Mouse (Mus musculus) stomach, postnatal 0 days (tissue): ENCODE results near the gene Prkcb. TPM values are rescaled to one million over a fixed set of nuclear protein-coding genes. Genes with fewer than 3 reads are reported as not detected.
A peak's percentile ranks its signal among the peaks of the same experiment; 100 is the strongest.

ENCODE experiments used
- ATAC-seq: fragments of 200-750 bp; cut with Nextera tagmentation; 2 replicates; pipeline ENCODE4 v1.8.0; 2017; ENCODE audit not compliant: low FRiP score, low TSS enrichment
- DNase-seq: peaks from one replicate; pipeline ENCODE4 v3.0.0-alpha.2; 2016; ENCODE audit warnings: low spot score
- H3K27ac ChIP-seq: fragments of 300-500 bp; sonication (generic); replicated peaks from 2 replicates; pipeline ENCODE4 v1.5.1; 2014; ENCODE audit warnings: mild to moderate bottlenecking, control low read depth
- H3K27me3 ChIP-seq: fragments of 300-500 bp; sonication (generic); 2 replicates; pipeline ENCODE4 v1.6.1; 2014; ENCODE audit warnings: low read length; ENCODE audit not compliant: control insufficient read depth, insufficient read depth
- H3K36me3 ChIP-seq: fragments of 300-500 bp; sonication (generic); 2 replicates; pipeline ENCODE4 v1.6.1; 2014; ENCODE audit warnings: low read length, mixed read lengths; ENCODE audit not compliant: control insufficient read depth, insufficient read depth
- H3K4me1 ChIP-seq: fragments of 300-500 bp; sonication (generic); replicated peaks from 2 replicates; pipeline ENCODE4 v1.6.1; 2014; ENCODE audit warnings: antibody characterized with exemption; ENCODE audit not compliant: control insufficient read depth, insufficient read depth
- H3K4me2 ChIP-seq: fragments of 300-500 bp; sonication (generic); replicated peaks from 2 replicates; pipeline ENCODE4 v1.6.1; 2014; ENCODE audit warnings: low read depth, mild to moderate bottlenecking, control low read depth, moderate library complexity
- H3K4me3 ChIP-seq: fragments of 300-500 bp; sonication (generic); 2 replicates; pipeline ENCODE4 v1.5.1; 2014; ENCODE audit warnings: low read depth, low read length, control low read depth
- H3K9ac ChIP-seq: fragments of 300-500 bp; sonication (generic); 2 replicates; pipeline ENCODE4 v1.6.1; 2014; ENCODE audit warnings: mild to moderate bottlenecking, low read length, control low read depth, mixed read lengths
- H3K9me3 ChIP-seq: fragments of 300-500 bp; sonication (generic); 2 replicates; pipeline ENCODE4 v1.6.1; 2016; ENCODE audit warnings: low read length; ENCODE audit not compliant: control insufficient read depth
- CTCF ChIP-seq: IDR thresholded peaks from 2 replicates; pipeline ENCODE4 v1.5.1; 2016; ENCODE audit warnings: antibody characterized with exemption, low read depth, mild to moderate bottlenecking, moderate library complexity
- EP300 ChIP-seq: optimal IDR thresholded peaks from 2 replicates; pipeline ENCODE3; 2016; ENCODE audit warnings: antibody characterized with exemption
- WGBS: fragments of 180-500 bp; shearing (Covaris S2); extraction: QIAGEN DNeasy Blood & Tissue Kit; methylation state at CpG from one replicate; pipeline ENCODE4 v1.1.7; 2014; 5-methylcytosine and 5-hydroxymethylcytosine counted together
- polyA plus RNA-seq: library from polyadenylated mRNA; unstranded; fragments of >200 nt; fragmentation: Nextera tagmentation; extraction: Ambion mirVana; gene quantifications from 2 replicates; pipeline ENCODE4 v1.2.1, GENCODE M21; 2015

The Prkcb gene
- polyA plus RNA-seq, 1 experiment from 2014 or later, result 7.9 TPM

GRCm38 (mm10) chr7:122319566-122319965 is 31.0 kb downstream of the Prkcb start:
- 65% methylated on average over 9 of the region's 9 CpGs for WGBS
- no peaks in the 10 kb centered on the region for H3K36me3 ChIP-seq
- no peak for ATAC-seq
- no peak overlapping the region for H3K9ac ChIP-seq
- DNase-seq, result no peak
- H3K4me1 ChIP-seq, result no peaks in the 10 kb centered on the region
- H3K9me3 ChIP-seq, result no peaks in the 10 kb centered on the region
- H3K27ac ChIP-seq, result no peak overlapping the region
- H3K27me3 ChIP-seq, result no peaks in the 10 kb centered on the region
- H3K4me2 ChIP-seq, result no peak overlapping the region
- H3K4me3 ChIP-seq, result no peak overlapping the region
- TF ChIP-seq EP300, result no peak

- H3K9me3 ChIP-seq, result no peaks in the 10 kb centered on the region
- H3K4me2 ChIP-seq, result no peak overlapping the region
- WGBS, result 94% methylated on average over 7 of the region's 7 CpGs
- no peaks in the 10 kb centered on the region for H3K27me3 ChIP-seq
- H3K9ac ChIP-seq, result no peak overlapping the region
- TF ChIP-seq EP300 (no peak), CTCF (0 out of 2 replicates have a peak, but pooled peaks have one; percentile 7)
- no peak for DNase-seq
- H3K27ac ChIP-seq, result no peak overlapping the region
- no peaks in the 10 kb centered on the region for H3K36me3 ChIP-seq
- H3K4me1 ChIP-seq, result no peaks in the 10 kb centered on the region
- H3K4me3 ChIP-seq, result no peak overlapping the region
- ATAC-seq, result no peak
Observed at GRCm38 (mm10) chr7:122320843-122321544, 32.4 kb downstream of the Prkcb start.

- H3K4me1 ChIP-seq, result no peaks in the 10 kb centered on the region
- ATAC-seq (no peak), DNase-seq (no peak)
- no peaks in the 10 kb centered on the region for H3K27me3 ChIP-seq
- H3K27ac ChIP-seq, result no peak overlapping the region
- no peak overlapping the region for H3K9ac ChIP-seq
- TF ChIP-seq EP300 (no peak), CTCF (no peak)
- H3K4me2 ChIP-seq, result no peak overlapping the region
- no peak overlapping the region for H3K4me3 ChIP-seq
- 56% methylated on average over 8 of the region's 8 CpGs for WGBS
- no peaks in the 10 kb centered on the region for H3K36me3 ChIP-seq
- no peaks in the 10 kb centered on the region for H3K9me3 ChIP-seq
Observed at GRCm38 (mm10) chr7:122322038-122322690, 33.6 kb downstream of the Prkcb start.

DNA sequence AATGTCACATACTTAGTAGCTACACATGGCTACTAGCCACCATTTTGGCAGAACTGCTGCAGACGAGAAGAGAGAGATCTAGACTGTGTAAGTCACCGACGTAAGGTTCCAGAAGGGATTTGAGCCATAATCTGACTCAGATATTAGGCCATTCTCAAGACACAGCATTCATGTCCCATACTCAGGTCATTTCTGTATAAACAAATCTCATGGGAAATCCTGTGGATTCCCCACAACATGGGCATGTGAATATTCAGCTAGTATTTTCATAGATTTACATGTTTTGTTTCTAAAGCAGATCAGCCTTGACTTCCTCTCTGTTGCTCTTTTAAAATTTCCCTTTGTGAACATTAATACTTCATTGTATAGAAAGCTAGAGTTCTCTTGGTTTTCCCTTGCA is 39.4 kb downstream of the Prkcb start:
- 83% methylated on average over 3 of the region's 3 CpGs for WGBS
- no peak for TF ChIP-seq CTCF
- TF ChIP-seq EP300, result no peak
- no peak for ATAC-seq

DNA sequence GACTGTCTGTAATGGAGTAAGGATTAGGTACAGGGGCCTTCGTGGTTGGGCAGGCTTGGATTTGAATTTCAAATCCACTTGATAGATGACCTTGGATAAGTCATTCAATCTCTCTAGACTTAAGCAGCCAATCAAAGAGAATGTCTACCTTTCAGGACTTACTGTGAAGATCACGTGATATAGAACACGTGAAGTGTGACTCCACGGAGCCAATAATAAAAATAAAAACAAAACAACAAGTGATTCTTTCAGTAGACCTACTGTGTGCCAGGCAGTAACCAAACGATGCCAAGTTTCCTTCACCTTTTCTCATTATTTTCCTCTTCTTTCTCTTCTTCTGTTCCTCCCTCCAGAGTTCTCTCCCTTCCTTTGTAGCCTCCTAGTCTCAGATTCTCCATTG is 39.9 kb downstream of the Prkcb start:
- no peak for ATAC-seq
- no peak for DNase-seq
- TF ChIP-seq EP300, result no peak
- no peak for TF ChIP-seq CTCF
- no peaks in the 10 kb centered on the region for H3K36me3 ChIP-seq
- WGBS, result 77% methylated on average over 5 of the region's 5 CpGs
- no peak overlapping the region for H3K27ac ChIP-seq
- H3K4me2 ChIP-seq, result no peak overlapping the region
- H3K9ac ChIP-seq, result no peak overlapping the region
- no peaks in the 10 kb centered on the region for H3K27me3 ChIP-seq
- H3K4me3 ChIP-seq, result no peak overlapping the region
- H3K9me3 ChIP-seq, result no peaks in the 10 kb centered on the region
- H3K4me1 ChIP-seq, result no peaks in the 10 kb centered on the region

More for the DNA sequence above, 39.4 kb downstream of the Prkcb start:
- Histone ChIP-seq H3K4me3 (no peak overlapping the region), H3K27me3 (no peaks in the 10 kb centered on the region), H3K9ac (no peak overlapping the region), H3K36me3 (no peaks in the 10 kb centered on the region), H3K4me2 (no peak overlapping the region), H3K4me1 (no peaks in the 10 kb centered on the region), H3K9me3 (no peaks in the 10 kb centered on the region), H3K27ac (no peak overlapping the region)
- no peak for DNase-seq

GRCm38 (mm10) chr7:122329588-122329987 is 41.0 kb downstream of the Prkcb start:
- no peak overlapping the region for H3K9ac ChIP-seq
- ATAC-seq (no peak), DNase-seq (no peak)
- H3K4me3 ChIP-seq, result no peak overlapping the region
- no peak overlapping the region for H3K4me2 ChIP-seq
- H3K9me3 ChIP-seq, result no peaks in the 10 kb centered on the region
- TF ChIP-seq CTCF (no peak), EP300 (no peak)
- WGBS, result 63% methylated on average over 4 of the region's 4 CpGs
- no peaks in the 10 kb centered on the region for H3K4me1 ChIP-seq
- no peak overlapping the region for H3K27ac ChIP-seq
- H3K36me3 ChIP-seq, result no peaks in the 10 kb centered on the region
- H3K27me3 ChIP-seq, result no peaks in the 10 kb centered on the region
